Mouse (Mus musculus) megakaryocyte, embryonic 14.5 days (primary cell): ENCODE measurements at regions not wholly inside any gene's neighbourhood (a gene's known extent, or its start where the extent isn't known, plus 50 kb on each side); places are given as distances from the start of the nearest gene placed in this dataset.

Experiments
- FLI1 ChIP-seq: IDR thresholded peaks from 2 replicates; pipeline ENCODE4 v1.6.1; 2012; ENCODE audit warnings: low read length, inconsistent platforms, mixed read lengths
- GATA1 ChIP-seq: IDR thresholded peaks from 3 replicates; pipeline ENCODE4 v1.6.1; 2012; ENCODE audit warnings: mixed read lengths, low read length, inconsistent platforms, borderline replicate concordance

- TF ChIP-seq GATA1 (no peak), FLI1 (no peak)
These were observed 233.3 kb upstream of the Hnrnpa3 start for GRCm38 (mm10) chr2:75425791-75426190.
